Mouse (Mus musculus) fibroblast of lung, adult 2 months (primary cell): ENCODE measurements around the gene Cops2.
A peak's percentile ranks its signal among the peaks of the same experiment; 100 is the strongest.

Experiments used
- DNase-seq: peaks from one replicate; pipeline ENCODE4 v3.0.0-alpha.2; 2011; ENCODE audit warnings: low read depth

The Cops2 gene

DNA sequence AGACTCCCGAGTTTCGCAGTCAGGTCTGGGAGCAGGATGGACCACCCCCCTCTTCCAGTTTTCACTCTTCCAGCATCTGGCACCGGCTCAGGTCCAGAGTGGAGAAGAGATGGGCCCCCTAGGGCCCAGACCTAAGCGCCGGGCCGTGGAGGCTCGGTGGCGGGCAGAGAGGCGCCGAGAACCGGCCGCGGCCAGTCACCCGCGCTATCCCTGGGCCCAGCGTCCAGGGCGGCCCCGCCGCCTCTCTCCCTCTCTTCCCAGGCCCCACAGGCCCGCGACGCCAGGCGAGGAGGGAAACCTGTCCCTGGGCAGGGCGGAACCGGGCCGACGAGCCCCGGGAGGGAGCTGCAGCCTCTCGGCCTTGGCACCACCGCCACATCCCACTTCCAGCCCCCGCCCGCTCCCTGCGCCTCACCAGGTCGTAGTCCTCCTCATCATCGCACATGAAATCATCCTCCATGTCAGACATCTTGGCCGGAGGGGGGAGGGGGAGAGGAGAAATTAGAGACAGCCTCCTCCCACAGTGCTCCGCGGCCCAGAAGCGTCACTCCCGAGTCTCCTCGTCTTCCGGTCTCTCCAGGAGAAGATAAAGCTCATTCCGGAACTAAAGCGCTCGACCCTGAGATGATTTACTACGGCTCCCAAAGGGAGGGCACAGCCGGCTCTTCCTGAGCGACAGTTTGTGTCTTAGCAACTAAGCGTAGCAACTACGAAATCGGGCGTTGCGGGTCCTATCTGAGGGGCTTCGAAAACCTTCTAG lies at the start of gene Cops2, which contains the start of gene Galk2:
TSS of gene Cops2 (minus strand) at position 619 of the 760 bp plus-strand sequence.
TSS of gene Galk2 (plus strand) at position 589 of the 760 bp plus-strand sequence.
- peak; percentile 93 for DNase-seq

DNA sequence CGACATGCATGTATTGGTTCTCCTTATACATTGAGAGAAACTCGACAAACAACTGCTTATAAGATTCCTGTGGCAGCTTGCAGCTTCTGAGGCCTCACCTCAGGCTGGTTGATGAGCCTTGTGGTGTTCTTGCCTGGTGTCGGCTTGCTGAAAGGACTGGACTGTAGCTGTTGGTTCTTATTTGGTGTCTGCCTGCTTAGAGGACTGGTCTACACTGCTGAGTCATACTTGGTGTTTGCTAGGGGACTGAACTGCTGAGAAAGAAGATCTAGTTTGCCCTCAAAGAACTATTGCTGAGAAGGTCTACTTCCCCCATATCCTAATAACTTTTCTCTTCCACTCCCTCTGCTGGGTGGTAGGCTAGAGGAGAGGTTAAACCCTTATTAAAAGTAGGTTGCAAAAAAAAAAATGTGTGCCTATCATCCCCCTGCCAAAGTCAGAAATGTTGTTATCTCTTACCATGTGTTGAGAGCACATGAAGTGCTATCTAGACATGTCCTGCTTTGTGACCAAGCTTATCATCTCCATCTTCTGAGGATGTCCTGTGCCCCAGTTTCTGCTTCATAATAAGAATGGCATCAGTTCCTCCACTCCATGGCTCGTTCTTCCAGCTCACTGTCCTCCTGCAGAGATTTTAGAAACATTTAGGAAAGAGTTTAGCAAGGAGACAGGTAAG lies 48.8 kb upstream of the Cops2 start:
- DNase-seq: no peak

- DNase-seq: no peak
Measured at GRCm38 (mm10) chr2:125906407-125907066, 47.6 kb upstream of the Cops2 start.

DNA sequence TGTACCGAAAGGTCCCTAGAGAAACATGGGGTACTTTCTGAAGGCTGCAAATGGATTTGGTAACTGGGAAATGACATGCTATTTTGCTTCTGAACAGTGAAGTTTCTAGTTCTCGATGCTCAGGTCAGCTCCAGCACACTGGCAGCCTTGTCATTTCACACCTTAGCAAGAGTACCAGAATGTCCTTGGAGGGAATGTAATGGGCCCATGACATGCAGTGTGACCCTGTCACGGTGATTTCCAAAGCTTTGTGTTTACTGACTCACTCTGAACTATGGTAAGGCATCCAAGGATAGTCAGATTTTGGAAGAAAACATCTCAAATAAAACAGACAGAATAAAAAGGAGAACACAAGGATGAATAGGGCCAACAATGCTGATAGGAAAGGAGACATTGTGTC lies 42.5 kb upstream of the Cops2 start:
- no peak for DNase-seq

GRCm38 (mm10) chr2:125900797-125901410 lies 42.0 kb upstream of the Cops2 start:
- DNase-seq: no peak

DNA sequence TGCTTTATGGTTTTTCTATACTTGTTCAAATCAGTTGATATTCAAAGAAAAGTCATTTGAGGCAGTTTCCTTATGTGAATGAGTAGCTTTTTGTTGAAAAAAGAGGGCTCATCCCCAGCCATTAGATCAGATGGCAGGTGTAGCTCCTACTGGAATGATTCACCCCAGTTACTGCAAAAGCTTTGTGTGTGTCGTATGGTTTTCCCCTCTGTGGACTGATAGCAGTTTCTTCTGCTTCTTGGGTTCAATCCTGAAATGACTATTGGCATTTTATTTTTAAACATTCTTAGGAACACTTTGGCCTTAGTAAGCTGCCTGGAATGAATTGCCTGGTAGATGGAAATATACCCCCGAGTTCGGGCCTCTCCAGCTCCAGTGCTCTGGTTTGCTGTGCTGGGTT lies 37.4 kb upstream of the Cops2 start:
- no peak for DNase-seq

DNA sequence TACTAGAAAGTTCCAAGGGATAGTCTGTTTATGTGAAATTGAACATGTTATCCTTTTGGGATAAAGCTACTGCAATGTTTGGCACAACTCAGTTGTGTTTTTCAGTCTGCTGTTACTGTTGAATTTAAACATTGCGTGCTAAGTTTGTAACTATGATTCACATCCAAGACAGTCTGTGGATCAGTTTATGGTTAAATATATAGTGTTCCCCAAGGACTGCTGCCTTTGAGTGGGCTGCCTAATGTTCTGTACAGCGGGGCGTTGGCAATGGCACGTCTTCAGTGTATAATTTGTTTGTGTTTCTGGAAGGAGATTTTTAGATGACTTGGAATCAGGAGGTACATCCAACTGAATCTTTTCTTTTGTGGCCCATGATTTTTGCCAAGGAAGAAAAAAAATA lies 36.2 kb upstream of the Cops2 start:
- no peak for DNase-seq

- DNase-seq: peak; percentile 57
Measured at GRCm38 (mm10) chr2:125893096-125893495, 34.2 kb upstream of the Cops2 start.

GRCm38 (mm10) chr2:125885891-125886576 lies 27.1 kb upstream of the Cops2 start:
- no peak for DNase-seq

DNA sequence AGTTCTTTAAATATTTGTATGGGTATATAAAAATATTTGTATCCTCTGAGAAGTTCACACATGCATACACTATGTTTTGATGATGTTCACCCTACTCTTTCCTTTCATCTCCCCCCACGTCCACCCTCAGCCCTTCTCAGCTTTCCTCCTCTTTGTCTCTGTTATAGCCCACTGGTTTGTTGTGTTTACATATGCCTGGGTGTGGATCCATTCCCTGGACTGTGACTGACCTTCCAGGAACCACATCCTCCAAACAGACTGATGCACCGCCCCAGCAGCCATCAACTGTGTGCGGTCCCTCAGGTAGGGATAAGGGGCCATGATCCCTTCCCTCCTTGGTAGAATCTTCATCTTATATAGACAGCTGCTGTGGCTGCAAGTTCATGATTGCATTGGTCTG lies 11.2 kb upstream of the Cops2 start:
- no peak for DNase-seq

DNA sequence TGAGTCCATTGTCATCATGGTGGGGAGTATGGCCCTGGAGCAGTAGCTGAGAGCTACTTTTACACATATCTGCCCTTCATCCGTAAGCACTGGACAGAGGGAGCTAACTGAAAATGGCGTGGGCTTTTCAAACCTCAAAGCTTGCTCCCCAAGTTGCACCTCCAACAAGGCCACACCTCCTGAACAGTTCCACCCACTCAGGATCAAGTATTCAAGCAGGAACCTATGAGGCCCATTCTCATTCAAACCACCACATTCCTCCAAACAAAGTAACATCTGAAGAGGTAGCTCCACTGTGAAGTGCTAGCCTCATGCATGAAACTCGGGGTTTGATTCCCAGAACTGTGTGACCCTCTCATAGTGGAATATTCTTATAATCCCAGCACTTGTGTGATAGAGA lies 9.4 kb upstream of the Cops2 start:
- no peak for DNase-seq

GRCm38 (mm10) chr2:125866058-125866740 lies 7.3 kb upstream of the Cops2 start:
- peak; percentile 49 for DNase-seq

GRCm38 (mm10) chr2:125865585-125865984 lies 6.6 kb upstream of the Cops2 start:
- no peak for DNase-seq

DNA sequence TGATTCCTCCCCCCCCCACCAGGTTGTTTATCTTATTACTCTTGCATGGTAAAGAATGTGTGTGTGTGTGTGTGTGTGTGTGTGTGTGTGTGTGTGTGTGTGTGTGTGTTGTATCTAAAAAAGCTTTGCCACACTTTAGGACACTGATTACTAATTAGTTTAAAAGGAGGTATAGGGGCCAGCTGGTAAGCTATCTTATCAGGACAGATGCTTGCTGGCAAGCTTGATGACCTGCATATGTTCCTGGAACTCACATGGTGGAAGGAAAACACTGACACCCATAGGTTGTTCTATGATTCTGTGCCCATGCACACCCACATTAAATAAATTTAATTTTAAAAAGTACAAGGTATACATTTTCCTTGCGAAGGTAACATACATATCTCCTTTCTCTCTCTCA lies 5.6 kb upstream of the Cops2 start:
- no peak for DNase-seq

DNA sequence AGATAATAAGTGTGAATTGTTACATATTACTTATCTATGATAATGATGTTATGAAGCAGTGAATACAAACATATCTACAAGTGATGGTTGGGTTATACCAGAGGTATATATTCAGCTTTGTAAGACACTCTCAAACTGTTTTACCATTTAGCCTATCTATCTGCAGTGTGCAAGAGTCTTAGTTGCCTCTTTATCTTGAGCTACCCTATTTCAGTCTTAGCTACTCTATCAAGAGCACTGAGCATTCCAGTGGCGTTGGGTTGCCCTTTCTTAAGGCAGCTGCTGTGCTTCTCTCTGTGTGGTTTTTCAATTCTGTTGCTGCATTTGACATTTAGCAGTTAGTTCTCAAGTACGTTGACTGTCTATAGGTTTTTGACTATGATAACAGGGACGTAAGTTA lies 4.9 kb upstream of the Cops2 start:
- no peak for DNase-seq

DNA sequence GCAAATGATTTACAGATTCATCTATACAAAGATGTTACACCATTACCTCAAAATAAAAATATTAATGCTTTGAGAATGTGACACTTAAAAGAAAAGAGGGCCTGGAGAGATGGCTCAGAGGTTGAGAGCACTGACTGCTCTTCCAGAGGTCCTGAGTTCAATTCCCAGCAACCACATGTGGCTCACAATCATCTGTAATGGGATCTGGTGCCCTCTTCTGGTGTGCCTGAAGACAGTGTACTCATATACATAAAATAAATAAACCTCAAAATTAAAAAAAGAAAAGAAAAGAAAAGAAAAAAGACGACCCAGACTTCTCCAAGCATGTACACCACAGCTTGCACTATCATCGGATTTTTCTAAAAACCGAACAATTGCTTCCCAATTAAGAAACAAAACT lies 1.2 kb downstream of the Cops2 start:
- DNase-seq: no peak

DNA sequence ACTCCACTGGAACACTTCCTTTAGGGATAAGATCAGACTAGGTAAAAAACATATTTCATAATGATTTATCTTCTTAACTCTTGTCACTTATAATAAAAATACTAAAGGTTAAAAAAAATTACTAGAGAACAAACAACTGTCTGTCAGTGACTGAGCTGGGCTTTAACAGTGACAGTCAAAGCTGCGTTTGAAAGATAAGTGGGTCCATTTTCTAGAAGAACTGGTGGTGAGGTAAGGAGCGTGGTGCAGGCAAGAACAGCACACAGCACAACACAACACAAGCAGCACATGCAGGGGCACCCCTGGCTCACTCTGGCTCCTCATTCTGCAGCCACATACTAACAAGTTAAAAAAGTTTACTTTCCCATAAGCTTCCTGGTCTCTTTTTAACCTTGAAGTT lies 7.7 kb downstream of the Cops2 start:
- DNase-seq: no peak

- DNase-seq: no peak
Measured at GRCm38 (mm10) chr2:125838708-125839284, 20.1 kb downstream of the Cops2 start.

- DNase-seq: no peak
Measured at GRCm38 (mm10) chr2:125838091-125838490, 20.8 kb downstream of the Cops2 start.

DNA sequence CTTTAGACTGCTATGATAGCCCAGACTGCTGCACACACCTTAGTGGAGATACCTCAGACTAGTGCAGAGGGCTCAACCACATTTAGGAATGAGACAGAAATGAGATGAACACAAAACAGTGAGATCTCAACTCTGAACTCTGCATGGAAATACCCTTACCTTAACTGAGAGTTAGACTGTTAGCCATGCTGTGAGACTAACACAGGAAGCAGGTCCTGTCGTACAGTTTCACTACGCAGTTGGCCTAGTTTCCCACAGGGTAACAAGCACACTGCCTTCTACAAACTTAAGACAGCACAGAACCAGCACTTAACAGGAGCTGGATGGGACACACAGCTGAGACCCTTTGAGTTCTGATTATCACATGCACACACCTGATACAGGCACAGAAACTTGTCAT lies 29.0 kb downstream of the Cops2 start:
- no peak for DNase-seq

DNA sequence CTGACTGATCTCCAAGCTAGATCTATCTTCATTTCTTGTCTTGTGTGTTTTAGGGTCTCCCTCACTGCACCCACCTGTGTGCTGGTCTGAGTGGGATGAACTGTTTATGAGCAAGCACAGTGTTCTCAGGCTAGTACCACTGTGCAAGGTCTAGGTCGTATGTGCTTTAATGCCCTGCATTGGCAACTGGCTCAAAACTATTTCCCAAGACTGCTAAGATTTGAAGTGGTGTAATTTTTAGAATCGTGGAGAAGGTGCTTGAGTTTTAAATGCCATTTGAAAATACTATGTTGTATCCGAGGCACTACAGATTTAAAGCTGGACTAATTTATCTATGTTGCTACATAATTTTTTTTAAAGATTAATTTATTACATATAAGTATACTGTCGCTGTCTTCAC lies 31.0 kb downstream of the Cops2 start:
- DNase-seq: no peak
